Mouse (Mus musculus) frontal cortex, adult 2 months (tissue): ENCODE data around the gene AL731706.1. TPM values are rescaled to one million over a fixed set of nuclear protein-coding genes. Genes with fewer than 3 reads are reported as not detected.

Experiments used
- DNase-seq, 2 experiments: peaks; one replicate each; pipeline ENCODE4 v3.0.0; 2022; ENCODE audit warnings: low spot score in 1 of 2; ENCODE audit errors: extremely low spot score in 1 of 2
- polyA plus RNA-seq: library from polyadenylated mRNA; depleted of rRNA; stranded (reverse); fragments of >200 nt; gene quantifications from 2 replicates; pipeline ENCODE4 v1.2.3, GENCODE M21; 2012; rRNA removed

AL731706.1 gene
- polyA plus RNA-seq, 1 experiment: 31.6 TPM

GRCm38 (mm10) chr2:136837994-136838393 lies 53.2 kb downstream of the AL731706.1 start:
- no peak for DNase-seq

GRCm38 (mm10) chr2:136835882-136836281 lies 55.3 kb downstream of the AL731706.1 start:
- peak; percentile 14 to 70 for DNase-seq

GRCm38 (mm10) chr2:136834715-136835075 lies 56.5 kb downstream of the AL731706.1 start:
- no peak for DNase-seq

- no peak for DNase-seq
Observed at GRCm38 (mm10) chr2:136833976-136834714, 57.0 kb downstream of the AL731706.1 start.

GRCm38 (mm10) chr2:136832936-136833335 lies 58.3 kb downstream of the AL731706.1 start:
- DNase-seq: no peak

Other genes starting within 250 kb of the AL731706.1 start
- 2,537 and 2,736 TPM in 2 replicates for gene Snap25, start 177.9 kb downstream of the AL731706.1 start, polyA plus RNA-seq
- 24.0 TPM in 1 of 2 replicates, not detected in the other for gene AL731706.2, start 5.7 kb downstream of the AL731706.1 start, polyA plus RNA-seq
- gene Slx4ip, start 171 bp downstream of the AL731706.1 start, polyA plus RNA-seq: 3.8 and 4.0 TPM in 2 replicates
- gene Mkks, start within 50 bp of the AL731706.1 start, polyA plus RNA-seq: 12.3 and 12.9 TPM in 2 replicates
- gene Jag1, start 225.3 kb upstream of the AL731706.1 start, polyA plus RNA-seq: 4.6 TPM in 2 replicates